Mouse (Mus musculus): Measurements from ENCODE around the gene Kif16b.

DNA sequence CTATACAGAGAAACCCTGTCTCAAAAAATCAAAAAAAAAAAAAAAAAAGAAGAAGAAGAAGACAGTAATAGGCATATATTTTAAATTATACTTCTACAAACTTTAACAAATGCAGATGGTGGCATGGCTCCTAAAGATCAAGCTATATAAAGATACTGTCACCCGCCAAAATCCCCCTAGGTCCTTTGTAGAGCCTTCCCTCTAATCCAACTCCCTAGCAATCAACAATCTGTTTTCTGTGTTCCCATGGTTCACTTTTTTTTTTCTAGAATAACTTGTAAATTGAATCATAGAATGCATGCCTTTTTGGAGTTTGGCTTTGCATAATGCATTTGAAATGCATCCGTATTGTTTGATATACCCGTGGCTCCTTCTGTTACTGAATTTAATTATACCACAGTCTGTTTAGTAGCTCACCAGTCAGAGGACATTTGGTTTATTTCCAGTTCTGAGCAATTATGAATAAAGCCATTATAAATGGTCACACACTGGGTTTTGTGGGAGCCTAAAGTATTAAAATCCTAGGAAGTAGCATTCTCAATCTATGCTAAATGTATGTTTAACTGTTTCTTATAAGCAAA is 9.6 kb upstream of the Kif16b start:
- TF ChIP-seq CTCF (IDR thresholded peaks at IDR 0.05; ENCODE audit: low read depth) (no peak), EP300 (IDR thresholded peaks at IDR 0.05; ENCODE audit: low read depth) (no peak)
